Mouse (Mus musculus) granulocyte monocyte progenitor cell, adult 5-6 weeks (primary cell): ENCODE measurements at regions not wholly inside any gene's neighbourhood (a gene's known extent, or its start where the extent isn't known, plus 50 kb on each side); places are given as distances from the start of the nearest gene placed in this dataset.

Experiments
- ATAC-seq: replicated peaks from 2 replicates; pipeline ENCODE4 v1.8.0; 2016; ENCODE audit warnings: mild to moderate bottlenecking, moderate TSS enrichment, inconsistent platforms; ENCODE audit not compliant: poor library complexity, severe bottlenecking

DNA sequence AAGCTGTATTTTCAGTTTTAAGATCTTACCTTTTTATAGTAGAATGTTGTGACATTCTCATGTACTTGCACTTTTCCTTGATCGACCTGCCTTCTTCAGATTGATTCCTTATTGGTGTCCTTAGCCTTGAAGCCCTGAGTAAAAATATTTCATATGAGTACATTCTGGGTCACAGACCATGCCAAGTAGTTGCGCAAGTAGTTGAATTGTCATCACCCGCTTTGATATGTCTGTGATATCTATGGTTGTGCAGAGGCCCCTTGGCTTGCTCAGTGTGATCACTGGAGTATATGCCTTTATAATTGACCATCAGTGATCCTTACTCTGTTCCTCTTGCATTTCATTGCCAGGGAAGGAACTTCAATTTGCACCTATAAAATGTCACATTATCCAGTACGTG lies 131.1 kb upstream of the Reg3g start:
- ATAC-seq = no peak

DNA sequence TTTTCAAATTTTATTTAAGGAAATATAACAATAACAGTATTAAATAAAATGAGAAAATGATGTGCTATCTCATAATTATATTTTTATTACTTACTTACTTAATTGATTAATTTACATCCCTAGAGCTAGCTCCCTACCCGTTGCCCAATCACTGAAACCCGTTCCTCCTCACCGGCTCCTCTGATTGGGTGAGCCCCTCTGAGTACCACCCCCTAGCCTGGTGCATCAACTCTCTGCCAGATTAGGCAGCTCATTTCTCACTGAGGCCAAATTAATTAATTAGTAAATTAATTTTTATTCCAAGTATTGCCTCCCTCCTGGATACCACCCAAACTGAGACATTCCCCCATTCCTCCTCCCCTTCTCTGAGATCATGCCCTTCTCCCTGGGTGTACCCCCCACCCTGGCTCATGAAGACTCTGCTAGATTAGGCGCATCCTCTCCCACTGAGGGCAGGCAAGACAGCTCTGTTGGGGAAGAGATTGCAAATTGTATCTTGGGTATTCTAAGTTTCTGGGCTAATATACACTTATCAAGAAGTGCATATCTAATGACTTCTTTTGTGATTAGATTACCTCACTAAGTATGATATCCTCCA lies 101.4 kb upstream of the Reg3g start:
- ATAC-seq = no peak

DNA sequence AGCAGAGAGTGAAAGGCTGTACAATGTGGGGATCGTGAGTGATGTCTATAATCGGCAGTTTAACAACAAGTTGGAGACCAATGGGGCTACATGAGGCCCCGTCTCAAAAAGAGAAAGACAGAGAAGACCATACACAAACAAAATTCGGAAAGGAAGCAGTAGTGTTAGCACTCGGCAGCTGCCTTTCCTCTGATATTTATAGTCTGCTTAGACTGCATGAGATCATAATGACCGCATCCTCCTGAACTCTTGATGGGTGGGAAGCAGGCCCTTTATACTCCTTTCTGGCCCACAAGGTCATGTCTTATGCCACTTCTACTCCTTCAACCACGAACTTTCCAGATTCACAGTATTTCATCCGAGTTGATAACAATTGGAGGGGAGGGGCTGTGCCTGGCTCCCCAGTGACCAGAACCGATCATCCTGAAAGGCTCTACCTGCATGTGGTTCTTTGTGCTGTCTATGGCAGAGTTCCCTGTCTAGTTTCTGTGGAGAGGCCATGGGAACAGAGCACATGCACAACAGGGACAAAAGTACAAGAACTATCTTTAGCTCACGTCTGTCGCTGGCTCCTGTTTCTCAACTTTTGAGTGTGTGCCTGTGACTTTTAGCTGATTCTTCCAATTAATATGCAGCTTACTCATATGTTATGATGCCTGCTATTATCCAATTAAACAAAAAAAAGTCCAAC lies 84.5 kb upstream of the Reg3g start:
- no peak for ATAC-seq

DNA sequence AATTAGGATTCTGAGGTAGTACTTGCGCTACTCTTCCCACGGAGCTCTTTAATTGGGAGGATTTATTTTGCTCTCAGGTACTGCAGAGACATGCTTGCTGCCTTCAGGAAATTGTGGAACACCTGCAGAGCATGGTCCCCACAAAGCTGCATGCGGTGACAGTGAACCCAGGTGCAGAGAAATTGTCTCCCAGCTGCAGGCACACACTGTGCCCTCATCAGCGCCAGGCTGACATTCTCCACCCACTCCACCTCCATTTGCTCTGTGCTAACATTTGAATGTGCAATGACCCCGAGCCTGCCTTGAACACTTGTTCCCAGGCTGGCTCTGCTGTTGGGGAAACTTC lies 83.7 kb upstream of the Reg3g start:
- no peak for ATAC-seq

DNA sequence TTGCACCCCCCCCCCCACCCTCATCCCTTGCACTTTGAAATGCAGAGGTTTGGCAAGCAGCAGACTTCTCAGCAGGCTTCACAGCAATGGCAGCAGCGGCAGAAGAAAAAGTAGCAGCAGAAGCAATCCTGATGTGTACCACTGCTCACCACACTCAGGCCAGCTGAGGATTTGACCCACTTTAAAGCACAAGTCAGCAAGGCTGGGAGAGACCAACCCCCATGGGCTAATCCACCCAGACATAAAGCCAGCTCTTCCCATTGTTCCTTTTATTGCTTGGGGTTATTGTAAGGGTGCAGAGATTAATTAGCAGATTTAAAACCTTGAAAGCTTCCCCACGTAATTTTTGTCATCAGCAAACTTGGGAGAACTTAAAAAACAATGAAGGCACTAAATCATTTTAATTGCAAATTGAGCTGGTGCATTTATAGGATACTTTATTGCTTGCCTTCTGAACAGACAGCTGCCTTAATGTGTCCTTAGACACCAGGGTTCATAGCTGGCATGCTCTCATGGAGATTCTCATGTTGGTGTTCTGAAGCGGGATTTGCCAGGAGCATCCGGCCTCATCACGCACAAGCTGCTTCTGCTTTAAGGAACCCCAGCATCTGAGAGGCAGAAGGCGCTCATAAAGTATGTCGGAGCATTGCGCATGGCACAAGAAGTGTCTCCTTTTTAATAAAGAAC lies 83.1 kb upstream of the Reg3g start:
- no peak for ATAC-seq

DNA sequence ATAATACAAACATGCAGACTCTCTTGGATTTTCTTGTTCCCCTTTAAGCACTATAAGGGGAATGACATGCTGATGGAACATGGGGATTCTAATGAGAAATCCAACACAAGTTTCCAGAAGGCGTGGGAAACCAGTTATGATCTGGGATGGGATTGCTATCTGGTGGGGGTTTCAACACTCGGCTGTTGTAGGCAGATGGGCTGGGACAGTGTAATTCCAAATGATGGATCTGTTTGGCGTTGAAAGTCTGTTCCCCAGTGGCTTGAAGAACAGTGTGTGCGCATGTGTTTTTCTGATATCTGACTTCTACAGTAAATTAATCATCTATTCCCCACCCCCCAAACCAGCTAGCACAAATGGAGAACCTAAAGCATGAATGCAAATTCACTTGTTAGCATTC lies 79.8 kb upstream of the Reg3g start:
- no peak for ATAC-seq

DNA sequence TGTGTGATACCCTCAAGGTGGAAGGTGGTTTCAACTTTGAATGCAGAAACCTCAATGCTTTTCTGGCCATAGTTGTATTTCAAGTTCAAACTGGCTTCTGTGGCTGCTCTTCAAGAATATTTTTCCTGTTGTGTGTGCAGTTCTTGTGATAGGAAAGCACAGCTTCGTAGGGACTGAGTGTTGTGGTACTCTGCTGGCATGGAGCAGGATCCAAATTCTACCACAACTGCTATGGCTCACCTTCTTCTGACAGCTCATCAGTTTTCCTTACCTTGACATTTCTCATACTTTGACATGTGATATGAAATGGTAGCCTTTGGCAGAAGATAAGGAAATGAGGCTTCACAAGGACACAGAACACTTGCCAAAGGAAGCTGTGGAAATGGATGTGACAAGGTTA lies 79.0 kb upstream of the Reg3g start:
- no peak for ATAC-seq

DNA sequence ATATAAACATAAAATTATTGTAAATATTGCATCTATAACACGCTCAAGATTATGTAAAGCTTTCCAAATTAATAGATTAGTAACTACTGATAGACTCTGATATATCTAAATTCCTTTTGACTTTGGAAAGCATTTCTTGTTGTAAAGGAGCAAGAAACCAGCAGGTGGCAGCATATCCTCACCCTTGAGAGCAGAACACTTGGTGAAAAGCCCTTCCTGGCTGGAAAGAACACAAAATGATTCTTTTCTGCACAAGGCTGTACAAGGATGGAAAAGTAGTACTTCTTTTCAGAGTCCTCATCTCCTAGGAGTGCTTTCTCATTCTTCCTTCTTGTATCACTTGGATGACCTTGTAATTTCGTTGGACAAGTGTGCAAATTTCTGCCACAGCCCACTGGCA lies 75.6 kb upstream of the Reg3g start:
- ATAC-seq = peak; percentile 50; the same call in 1 of the 2 replicates

DNA sequence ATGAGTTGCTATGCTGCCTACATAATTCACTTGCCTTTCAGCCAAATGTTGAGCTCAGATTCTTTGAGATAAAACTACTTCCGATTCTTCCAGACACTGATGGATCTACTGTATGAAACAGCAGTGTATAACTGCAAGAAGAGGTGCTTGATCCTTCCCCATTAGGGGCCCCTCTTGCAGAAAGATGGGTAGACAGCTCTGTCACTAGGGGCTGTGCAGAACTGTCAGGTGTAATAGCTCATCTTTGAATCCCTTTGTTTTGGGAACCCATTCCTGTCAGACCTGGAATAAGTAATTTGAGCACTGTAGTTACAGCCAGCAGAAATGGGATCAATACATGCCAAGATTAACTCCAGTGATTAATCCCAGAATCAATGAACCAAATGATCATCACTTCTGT lies 68.8 kb upstream of the Reg3g start:
- no peak for ATAC-seq

DNA sequence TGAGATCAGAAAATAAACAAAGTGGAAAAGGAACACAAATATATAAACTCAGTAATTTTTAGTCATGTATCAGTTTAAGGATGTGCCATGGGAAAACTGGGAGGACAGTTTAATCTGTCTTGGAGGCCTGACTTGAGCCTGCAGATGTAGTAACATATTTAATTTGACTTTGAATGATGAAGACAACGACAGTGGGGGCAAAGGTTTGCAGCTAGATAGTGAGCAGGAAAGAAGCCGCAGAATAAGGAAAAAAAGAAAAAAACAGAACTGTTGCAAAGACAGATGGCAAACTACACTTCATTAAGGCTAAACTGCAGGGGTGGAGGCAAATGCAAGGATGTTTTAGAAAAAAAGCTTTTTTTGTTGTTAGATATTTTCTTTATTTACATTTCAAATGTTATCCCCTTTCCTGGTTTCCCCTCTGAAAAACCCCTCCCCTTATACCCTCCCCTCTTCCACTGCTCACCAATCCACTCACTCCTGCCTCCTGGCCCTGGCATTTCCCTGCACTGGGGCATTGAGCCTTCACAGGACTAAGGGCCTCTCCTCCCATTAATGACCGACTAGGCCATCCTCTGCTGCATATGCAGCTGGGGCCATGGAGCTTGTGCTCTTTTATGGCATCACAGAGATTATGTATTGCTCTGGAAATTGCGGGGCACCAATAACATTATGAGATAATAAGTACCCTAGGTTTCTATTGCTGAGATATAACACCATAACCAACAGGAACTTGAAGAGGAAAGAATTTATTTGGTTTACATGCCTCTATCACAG lies 58.5 kb upstream of the Reg3g start:
- no peak for ATAC-seq
